Mouse (Mus musculus) retina, postnatal 7 days (tissue): ENCODE results near the gene Tpcn2.
A peak's percentile ranks its signal among the peaks of the same experiment; 100 is the strongest.

Experiments used
- DNase-seq: peaks from one replicate; pipeline ENCODE4 v3.0.0-alpha.2; 2012; ENCODE audit warnings: low read depth, low spot score

The Tpcn2 gene

DNA sequence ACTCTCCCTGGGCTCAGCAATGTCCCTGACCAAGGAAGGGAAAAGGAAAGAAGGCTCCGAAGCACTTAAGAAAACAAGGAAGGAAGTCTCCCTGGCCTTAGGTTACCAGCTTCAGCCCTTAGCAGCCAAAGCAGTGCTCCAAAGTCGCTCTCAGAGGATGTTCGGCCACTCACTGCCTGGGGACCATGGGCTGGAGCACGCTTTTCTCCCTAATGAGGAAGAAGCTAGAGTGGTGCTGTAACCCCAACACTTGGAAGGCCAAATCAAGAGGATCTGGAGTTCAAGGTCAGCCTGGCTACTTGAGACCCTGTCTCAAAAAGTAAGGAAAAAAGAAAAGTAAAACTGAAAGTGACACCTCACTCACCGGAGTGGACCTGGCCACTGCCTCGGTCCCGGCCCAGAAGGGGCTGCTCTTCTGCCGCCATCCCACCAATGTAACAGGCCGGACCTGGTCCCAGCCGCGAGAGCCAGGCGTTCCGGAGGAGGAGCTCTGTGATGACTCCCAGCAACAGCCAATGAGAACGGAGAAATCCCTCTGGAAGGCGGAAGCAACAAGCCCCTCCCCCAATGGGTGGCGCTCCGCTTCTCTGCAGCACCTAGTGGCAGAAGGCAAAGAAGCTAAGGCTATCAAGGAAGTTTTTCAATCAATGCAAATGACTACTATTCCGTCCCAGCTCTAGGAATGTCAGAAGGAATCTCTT, at the start of gene Tpcn2:
Gene Tpcn2, minus strand, starts transcription at position 525 of the 701 bp plus-strand sequence.
- peak; percentile 78 for DNase-seq

DNA sequence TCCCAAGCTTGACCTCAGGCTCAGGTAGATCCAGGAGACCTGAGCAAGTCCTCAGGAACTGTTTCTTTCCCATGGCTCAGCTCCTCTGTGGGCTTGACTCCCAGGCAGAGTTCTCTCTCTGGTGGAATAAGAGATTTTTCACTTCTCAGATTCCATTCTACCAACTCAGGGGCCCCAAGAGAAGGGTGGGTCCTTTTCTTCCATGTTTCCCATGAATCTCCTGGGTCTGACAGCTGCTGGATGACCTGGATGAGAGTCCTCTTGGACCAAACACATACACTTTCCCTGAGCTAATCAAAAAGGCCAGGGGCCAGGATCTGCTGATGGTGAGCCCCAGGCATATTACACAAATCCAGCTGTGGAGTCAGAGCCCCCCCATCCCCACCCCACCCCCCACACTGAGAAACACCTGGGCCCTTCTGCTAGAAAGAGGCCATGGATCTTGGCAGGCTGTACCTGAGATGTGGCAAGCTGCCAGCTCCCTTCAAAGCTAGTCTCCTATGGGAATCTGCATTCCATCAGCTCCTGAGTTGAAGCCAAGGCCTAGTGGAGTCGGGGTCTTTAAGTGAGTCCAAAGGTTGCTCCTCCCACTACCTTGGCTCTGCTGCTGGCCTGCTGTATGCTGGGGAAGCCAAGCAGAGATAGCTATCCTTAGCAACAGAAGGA, 48.7 kb upstream of the Tpcn2 start:
- no peak for DNase-seq

DNA sequence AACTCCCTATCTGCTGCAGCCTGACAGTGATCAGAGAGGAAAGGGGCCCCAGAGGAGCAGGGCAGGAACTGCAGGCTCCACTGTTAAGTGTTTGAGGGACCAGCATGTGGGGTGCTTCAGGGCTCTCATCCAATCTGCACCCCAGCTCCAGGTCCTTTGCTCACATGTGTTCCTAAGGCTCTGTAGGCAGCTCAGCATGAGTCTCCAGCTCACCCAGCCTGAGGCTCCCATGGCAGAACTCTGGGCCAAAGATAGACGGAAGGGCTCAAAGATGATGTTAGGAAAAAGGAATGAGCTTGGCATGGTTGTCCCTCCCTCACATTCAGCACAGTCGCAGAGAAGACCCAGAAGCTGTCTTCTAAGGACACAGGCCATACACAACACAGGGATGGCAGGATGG, 46.8 kb upstream of the Tpcn2 start:
- DNase-seq = no peak

DNA sequence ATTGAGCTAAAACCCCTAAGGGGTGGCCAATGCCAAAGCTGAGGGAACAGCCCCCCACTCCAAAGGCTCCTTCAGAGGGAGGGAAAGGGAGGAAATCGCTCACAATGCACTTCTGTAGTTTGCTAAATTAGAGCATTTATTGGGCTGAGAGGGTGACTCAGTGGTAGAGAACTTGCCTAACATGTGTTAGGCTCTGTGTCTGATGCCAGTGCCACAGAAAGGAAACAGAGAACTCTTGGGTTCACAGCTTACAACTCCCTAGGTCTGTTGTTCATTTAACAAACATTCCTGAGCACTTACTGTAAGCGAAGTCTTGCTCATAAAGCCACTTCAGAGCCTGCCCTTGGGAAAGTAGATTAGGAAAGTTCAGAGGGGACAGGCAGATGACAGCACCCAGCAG, 46.2 kb upstream of the Tpcn2 start:
- DNase-seq = no peak

DNA sequence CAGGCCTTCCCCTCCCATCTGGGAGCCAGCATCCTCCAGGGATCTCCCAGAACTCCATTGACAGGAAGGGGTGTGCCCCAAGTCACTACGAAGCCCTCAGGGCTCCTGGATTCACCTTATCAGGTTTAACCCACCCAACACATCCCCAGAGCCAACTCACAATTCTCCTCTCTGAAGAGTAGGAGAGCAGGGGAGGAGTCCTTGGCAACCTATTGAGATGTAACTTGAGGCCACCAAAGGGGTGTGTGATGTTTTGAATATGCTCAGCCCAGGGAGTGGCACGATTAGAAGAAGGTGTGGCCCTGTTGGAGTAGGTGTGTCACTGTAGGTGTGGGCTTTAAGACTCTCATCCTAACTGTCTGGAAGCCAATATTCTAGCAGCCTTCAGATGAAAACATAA, 41.9 kb upstream of the Tpcn2 start:
- DNase-seq = no peak

DNA sequence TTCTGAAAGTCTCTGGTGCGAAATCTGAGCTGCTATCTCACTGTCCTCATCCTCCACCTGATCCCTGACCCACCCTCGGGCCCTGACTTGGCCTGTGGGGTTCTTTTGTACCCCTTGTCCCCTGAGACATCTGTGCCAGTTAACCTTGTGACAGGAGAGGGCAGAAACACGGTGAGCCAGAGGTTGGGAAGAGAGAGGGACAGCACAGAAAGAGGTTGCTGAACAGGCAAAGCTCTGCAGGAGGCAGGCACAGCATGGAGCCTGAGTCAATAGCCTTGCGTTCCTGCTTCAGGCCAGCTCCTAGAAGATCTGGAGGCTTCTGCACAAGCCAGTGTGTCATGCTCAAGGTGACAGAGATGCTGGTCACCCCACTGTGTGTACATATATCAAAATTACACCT, 39.8 kb upstream of the Tpcn2 start:
- no peak for DNase-seq

DNA sequence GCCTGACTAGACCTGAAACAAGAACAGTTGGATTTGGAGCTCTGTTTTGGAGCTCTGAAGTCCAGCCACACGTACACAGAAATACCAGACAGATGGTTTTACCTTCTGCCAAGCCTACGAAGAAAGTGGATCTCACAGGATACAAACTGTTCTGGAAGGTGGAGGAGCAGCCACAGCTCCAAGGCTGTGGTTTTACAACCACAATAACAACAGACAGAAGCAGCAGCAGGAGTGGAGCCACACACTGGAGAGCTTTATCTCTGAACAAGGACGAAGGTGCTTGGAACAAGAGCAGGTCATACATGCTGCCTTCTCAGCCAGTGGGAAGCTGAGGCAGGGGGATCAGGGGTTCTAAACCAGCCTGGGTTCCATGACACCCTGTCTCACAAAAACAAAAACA, 35.7 kb upstream of the Tpcn2 start:
- no peak for DNase-seq

DNA sequence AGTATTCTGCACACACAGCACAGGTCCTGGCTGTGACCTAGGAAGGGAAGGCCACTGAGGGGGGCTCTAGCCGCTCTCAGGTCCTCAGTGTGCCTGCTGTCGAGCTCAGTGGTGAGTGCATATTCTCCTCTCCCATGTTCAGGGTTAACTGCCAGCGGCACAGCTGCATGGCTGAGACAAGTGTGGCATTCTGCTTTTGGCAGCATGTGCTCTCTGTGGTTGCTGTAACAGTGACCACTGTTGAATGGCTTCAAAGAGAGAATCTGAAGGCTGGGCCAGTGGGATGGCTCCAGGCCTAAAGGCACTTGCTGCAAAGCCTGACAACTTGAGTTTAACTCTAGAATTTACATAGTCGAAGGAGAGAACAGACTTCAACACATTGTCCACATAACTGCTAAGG, 33.7 kb upstream of the Tpcn2 start:
- no peak for DNase-seq

DNA sequence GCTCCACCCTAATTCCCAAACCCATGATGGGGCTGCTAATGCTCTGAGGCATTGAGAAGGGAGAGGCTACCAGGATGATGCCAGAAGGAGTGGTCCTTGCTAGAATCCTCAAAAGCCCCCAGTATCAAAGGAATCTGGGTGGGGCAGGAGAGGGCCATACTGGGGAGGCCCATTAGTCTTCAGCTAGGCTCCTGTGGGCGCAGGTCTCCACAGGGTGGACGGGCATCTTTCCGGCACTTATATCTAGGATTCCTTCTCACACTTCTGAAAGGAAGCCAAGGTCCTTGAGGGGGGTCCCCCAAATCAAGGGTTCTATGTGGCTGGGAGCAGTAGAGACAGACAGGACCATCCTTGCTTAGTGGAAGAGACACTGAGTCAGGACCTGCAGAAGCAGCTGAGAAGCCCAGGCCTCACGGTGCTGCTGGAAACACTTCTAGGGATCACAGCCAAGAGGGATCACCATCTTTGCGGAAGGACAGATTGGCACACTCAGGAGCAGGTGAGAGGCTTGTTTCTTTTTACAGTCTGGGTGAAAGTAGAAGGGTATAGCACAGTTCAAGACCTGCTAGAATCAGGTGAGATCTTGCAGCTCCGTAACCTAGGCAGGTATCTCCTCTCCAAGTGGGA, 31.1 kb upstream of the Tpcn2 start, which contains the start of gene Mrgprd:
Gene Mrgprd, plus strand, starts transcription at position 51 of the 627 bp plus-strand sequence.
- no peak for DNase-seq

DNA sequence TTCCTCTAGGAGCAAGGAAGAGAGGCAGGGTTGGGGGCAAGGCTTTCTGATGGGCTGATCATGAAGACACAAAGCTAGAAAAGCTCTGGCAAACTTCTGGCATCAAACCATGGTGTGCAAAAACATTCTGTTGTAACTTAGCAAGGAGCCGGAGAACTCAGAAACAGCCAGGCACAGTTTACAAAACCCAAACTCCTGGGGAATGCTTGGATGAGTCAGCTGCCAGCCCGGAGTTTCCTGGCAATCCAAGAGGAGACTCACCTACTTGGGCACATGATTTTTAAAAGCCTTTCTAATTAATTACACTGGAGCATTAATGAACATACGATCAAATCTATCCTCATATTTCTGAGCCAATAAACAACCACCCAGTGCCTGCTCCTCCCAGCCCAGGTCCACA, 28.3 kb upstream of the Tpcn2 start:
- no peak for DNase-seq

DNA sequence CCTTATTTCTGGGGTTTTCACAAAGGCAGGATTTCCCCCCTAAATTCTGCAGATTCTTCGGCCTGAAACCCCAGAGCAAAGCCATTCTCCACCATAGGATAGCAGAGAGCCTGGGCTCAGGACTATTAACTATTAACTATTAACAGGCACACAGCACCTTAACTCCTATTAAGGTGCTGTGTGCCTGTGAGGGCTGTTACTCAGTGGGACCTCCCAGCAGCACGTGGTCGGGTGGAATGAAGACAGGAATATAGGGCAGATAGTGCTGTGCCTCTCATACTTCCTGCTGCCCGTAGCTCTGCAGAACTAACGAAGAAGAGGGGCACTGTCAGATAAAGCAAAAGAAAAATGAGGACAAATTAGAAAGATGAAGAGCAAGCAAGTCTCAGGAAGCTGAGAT, 26.7 kb upstream of the Tpcn2 start:
- no peak for DNase-seq

DNA sequence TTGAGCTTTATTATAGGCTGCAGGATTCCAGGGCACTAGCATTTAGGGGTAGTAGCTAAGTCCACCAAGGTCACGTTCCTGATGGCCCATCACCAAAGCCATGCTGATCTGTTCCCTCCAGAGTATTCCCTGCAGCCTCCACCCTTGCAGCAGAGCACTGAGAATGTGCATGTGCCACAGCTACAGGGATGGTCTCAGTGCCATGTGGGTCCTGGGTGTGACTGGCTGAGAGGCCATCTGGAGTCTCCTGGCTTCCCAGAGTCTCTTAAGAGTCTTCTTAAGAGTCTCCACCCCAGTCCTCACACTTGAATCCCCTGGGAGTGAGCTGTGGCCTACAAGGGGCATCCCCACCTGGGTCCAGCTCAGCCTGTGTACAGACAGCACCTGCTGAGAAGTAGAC, 26.1 kb upstream of the Tpcn2 start:
- no peak for DNase-seq

DNA sequence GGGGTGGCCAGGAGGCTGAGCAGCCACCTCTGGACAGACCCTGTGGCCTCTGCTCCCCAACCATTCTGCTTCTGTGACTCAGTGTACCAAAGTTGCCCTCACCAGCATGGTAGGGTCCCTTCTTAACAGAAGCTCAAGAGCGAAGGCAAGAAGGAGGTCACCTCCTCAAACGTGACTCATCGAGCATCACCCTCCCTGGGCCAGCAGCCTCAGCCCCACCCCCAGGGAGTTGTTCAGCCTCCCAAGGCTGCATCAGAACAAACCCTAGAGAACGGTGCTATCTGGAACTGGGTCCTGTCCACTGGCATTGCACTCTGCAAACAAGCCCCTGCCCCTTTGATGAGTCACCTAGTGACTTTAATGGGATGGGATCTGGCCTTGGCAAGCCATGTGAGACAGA, 25.1 kb upstream of the Tpcn2 start:
- no peak for DNase-seq

DNA sequence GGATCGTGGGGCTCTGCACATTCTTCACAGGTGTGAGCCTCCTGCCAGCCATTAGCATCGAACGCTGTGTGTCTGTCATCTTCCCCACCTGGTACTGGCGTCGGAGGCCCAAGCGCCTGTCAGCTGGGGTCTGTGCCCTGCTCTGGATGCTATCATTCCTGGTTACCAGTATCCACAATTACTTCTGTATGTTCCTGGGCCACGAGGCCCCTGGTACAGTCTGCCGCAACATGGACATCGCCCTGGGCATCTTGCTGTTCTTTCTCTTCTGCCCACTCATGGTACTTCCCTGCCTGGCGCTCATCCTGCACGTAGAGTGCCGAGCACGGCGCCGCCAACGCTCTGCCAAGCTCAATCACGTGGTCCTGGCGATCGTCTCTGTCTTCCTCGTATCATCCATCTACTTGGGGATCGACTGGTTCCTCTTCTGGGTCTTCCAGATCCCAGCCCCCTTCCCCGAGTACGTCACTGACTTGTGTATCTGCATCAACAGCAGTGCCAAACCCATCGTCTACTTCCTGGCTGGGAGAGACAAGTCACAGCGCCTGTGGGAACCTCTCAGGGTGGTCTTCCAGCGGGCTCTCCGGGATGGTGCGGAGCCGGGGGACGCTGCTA, 24.4 kb upstream of the Tpcn2 start:
- no peak for DNase-seq

DNA sequence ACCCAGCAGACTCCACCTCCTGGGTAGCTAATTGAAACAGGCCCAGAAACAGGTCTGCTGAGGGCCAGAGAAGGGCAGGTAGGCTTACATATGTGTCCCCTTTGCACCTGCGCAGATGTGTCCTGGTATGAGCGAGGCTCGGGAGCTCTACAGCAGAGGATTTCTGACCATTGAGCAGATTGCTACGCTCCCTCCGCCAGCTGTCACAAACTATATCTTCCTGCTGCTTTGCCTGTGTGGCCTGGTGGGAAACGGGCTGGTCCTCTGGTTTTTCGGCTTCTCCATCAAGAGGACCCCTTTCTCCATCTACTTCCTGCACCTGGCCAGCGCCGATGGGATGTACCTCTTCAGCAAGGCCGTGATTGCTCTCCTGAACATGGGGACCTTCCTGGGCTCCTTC, 23.8 kb upstream of the Tpcn2 start:
- no peak for DNase-seq

DNA sequence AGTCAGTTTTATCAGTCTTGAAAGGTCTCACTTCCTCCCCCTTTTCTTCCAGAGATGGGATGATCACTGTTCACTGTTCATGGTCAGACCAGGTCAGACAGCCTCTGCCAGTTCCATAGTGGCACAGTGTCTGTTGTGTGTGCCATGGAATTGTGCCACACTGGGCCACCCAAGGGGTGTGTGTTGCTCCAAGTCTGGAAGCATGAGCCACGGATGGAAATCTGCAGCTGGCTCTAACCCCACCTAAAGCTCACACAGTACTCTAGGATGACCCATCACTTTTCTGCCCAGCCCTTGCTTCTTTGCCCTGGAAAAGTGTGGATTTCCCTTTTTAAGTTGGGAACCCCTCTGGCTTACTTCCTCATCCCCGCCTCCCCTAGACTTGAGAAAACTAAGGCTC, 20.3 kb upstream of the Tpcn2 start:
- DNase-seq = no peak

DNA sequence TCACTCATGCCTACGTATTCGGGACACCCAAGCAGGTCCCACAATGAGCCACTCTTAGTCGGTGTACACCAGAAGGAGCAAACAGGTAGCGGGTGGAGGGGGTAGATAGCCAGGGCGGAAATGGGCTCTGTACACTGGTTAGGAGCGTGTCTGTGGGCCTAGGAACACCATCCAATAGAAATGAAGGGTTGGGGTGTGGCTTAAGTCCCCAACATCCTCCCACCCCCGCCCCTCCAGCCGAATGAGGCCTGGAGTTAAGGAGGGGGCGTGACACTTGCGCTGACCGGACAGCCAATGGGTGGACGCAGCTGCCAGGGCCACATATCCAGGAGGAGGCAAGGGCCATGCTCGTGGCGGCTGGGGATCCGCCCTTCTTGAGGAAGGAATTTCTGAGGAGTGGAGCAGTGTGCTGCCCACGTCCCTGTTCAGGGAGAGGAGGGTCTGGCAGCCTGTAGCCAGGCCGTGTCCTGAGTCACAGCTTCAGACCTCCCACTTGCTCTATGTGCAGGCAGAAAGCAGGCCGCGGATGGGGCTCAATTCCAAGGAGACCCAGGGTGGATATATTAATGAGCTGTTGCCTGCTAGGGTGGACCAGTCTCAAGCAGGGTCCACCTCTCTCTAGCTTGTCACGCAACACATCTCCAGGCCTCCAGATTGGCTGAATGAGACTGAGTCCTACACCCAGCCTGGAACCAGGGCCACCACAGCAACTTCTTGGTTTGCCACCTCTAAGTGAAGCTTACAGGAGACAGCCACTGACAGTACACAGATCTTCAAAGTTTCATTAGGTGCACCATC, 18.9 kb upstream of the Tpcn2 start:
- no peak for DNase-seq

DNA sequence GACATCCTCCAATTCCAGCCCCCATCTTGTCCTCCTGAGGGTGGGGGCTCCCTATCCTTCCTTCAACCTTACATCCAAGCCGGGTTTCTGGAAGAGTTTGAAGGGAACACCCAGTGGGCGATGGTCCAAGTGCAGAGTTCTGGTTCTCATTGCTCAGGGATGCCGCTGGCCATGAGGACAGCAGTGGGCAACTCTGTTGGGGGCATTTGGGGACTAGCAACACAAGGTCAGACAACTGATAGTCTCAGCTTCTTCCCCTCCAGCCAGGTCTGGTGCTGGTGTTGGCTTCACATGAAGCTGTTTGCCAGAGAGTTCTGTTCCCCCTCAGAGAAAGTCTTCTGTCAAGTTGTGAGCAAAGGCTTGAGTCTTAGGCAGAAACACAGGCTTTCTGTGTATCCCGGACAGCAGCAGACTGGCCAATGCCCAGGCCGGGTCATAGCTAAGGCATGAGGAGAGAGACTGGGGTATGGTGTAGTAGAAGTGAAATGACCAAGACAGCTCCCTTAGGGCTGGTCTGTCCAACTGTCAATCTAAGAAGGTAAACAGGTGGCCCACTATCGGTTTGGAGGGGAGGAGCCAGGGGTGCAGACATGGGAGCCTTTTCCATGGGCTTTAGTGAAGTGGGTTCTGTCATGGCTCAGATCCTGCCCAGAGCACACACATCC, 17.7 kb upstream of the Tpcn2 start:
- no peak for DNase-seq

DNA sequence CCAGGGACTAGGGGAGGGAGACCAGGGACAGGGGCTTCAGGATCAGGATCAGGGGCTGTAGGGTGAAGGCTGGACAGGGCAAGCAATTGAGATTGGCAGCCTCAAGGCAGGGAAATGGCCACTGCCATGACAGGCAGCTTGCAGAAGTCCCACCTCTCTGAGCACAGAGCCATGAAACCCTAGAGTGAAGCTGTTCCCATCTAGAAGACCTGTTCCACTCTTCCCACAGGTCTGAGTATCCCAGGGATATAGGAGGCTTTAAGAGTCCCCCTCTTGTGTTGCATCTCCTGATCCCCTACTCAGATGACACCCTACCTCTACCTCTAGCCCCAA, 17.2 kb upstream of the Tpcn2 start:
- no peak for DNase-seq

DNA sequence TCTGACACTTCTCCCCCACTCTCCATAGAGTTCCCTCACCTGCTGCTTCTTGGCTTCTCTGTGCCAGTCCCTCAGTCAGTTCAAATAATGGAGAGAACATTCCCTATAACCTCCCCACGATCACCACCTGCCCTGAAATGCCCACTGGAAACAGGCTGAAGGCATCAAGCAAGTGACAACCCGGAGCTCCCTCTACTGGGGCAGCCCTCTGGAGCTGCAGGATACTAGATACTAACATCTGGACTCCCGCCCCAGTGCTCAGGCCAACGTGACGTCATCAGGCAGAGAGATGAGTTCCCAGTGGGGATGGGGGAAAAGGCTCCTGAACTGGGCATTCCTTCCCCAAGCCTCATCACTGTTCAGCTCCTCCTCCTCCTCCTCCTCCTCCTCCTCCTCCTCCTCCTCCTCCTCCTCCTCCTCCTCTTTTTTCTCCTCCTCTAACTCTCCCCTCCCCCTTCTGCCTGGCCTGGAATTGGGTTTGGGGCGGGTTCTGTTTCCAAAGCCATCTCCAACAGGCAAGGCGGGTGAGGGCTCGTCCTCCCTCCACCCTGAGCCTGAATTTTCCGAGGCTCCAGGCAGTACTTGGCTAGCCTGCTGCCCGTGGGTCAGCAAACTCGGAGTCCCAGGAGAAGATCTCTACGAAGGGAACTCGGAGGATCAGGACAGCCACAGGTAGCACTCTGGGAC, 16.7 kb upstream of the Tpcn2 start, which contains the start of gene Mrgprf:
Gene Mrgprf, plus strand, starts transcription at position 508 of the 687 bp plus-strand sequence.
- DNase-seq = no peak
